In genomic region chr13:70205334-70205733, GRCm38 (mm10) we compare ENCODE assay signal across 27 mouse cellular contexts.
DNase-seq lines count a peak whose midpoint lies in the region; ATAC-seq and TF ChIP-seq lines count a peak whose summit lies in the region.
"Had no signal": no experiment of that assay in that cellular context is flagged by ENCODE, and none has a peak within 500 bp of the region (broad histone marks: within the 10 kb centered on the region; RNA-seq: fewer than 3 reads in every experiment).

No protein-coding gene starts in this region.

- no peaks in the 10 kb centered on the region for H3K36me3 ChIP-seq in forebrain, postnatal 0 days (ENCODE audit: insufficient read depth)
- H3K36me3 ChIP-seq in forebrain, embryonic 16.5 days (ENCODE audit: control insufficient read depth, insufficient read depth) = no peaks in the 10 kb centered on the region
- H3K36me3 ChIP-seq in embryonic facial prominence, embryonic 11.5 days (replicated peaks; ENCODE audit: control insufficient read depth, insufficient read depth, low read depth, low read length) = no peaks in the 10 kb centered on the region
- H3K36me3 ChIP-seq: G1E; hindbrain, embryonic 13.5 days; liver, embryonic 15.5 days; lung, embryonic 15.5 days; neural tube, embryonic 12.5 days; stomach, embryonic 15.5 days had no signal

- no peak overlapping the region; the same call in 1 of the 2 replicates for H3K27ac ChIP-seq in forebrain, postnatal 0 days (ENCODE audit: low read depth, low read length)
- no peak overlapping the region for H3K27ac ChIP-seq in forebrain, embryonic 16.5 days (ENCODE audit: low read length)
- no peak overlapping the region for H3K27ac ChIP-seq in embryonic facial prominence, embryonic 11.5 days (replicated peaks; ENCODE audit: low read depth, low read length)
- H3K27ac ChIP-seq: heart, adult 2 months; hindbrain, embryonic 13.5 days; liver, embryonic 15.5 days; lung, embryonic 15.5 days; neural tube, embryonic 12.5 days; stomach, embryonic 15.5 days had no signal

- H3K4me1 ChIP-seq in forebrain, postnatal 0 days (ENCODE audit: insufficient read depth) = peaks cover 10% of the 10 kb centered on the region; the same call in 1 of the 2 replicates
- H3K4me1 ChIP-seq in forebrain, embryonic 16.5 days (replicated peaks; ENCODE audit: control insufficient read depth, insufficient read depth, low read length) = peaks cover 2% of the 10 kb centered on the region
- no peaks in the 10 kb centered on the region for H3K4me1 ChIP-seq in embryonic facial prominence, embryonic 11.5 days (ENCODE audit: control insufficient read depth, insufficient read depth, low read length)
- H3K4me1 ChIP-seq: liver, embryonic 15.5 days; lung, embryonic 15.5 days; neural tube, embryonic 12.5 days; stomach, embryonic 15.5 days had no signal

- no peak overlapping the region for H3K4me3 ChIP-seq in forebrain, postnatal 0 days (ENCODE audit: low read depth, low read length)
- H3K4me3 ChIP-seq in forebrain, embryonic 16.5 days (replicated peaks; ENCODE audit: low read length) = no peak overlapping the region
- no peak overlapping the region for H3K4me3 ChIP-seq in embryonic facial prominence, embryonic 11.5 days (ENCODE audit: low read depth, low read length)
- H3K4me3 ChIP-seq: heart, adult 2 months; hindbrain, embryonic 13.5 days; liver, embryonic 15.5 days; lung, embryonic 15.5 days; neural tube, embryonic 12.5 days; stomach, embryonic 15.5 days had no signal

- ATAC-seq in forebrain, postnatal 0 days = peak; percentile 74; the same call in 1 of the 2 replicates
- no peak; the same call in 1 of the 2 replicates for ATAC-seq in forebrain, embryonic 16.5 days
- 0 out of 2 replicates have a peak, but pooled peaks have one; percentile 39 for ATAC-seq in embryonic facial prominence, embryonic 11.5 days (replicated peaks; ENCODE audit: insufficient number of reproducible peaks, low FRiP score, low TSS enrichment, low read depth)
- ATAC-seq: inflammation-experienced regulatory T-cells, adult 6 months had no signal

- TF ChIP-seq CTCF in forebrain, postnatal 0 days (IDR thresholded peaks at IDR 0.05; ENCODE audit: low read depth) = no peak

- H3K4me2 ChIP-seq in forebrain, postnatal 0 days (ENCODE audit: low read depth) = no peak overlapping the region
- no peak overlapping the region for H3K4me2 ChIP-seq in forebrain, embryonic 16.5 days (ENCODE audit: low read length)
- no peak overlapping the region for H3K4me2 ChIP-seq in embryonic facial prominence, embryonic 11.5 days (ENCODE audit: low read depth, low read length)
- H3K4me2 ChIP-seq: hindbrain, embryonic 13.5 days; liver, embryonic 15.5 days; lung, embryonic 15.5 days; neural tube, embryonic 12.5 days; stomach, embryonic 15.5 days had no signal

- H3K9ac ChIP-seq in forebrain, postnatal 0 days = no peak overlapping the region
- no peak overlapping the region for H3K9ac ChIP-seq in forebrain, embryonic 16.5 days (replicated peaks; ENCODE audit: low read depth, low read length)
- H3K9ac ChIP-seq in embryonic facial prominence, embryonic 11.5 days (replicated peaks; ENCODE audit: low read length) = no peak overlapping the region
- H3K9ac ChIP-seq: hindbrain, embryonic 13.5 days; liver, embryonic 15.5 days; lung, embryonic 15.5 days; neural tube, embryonic 12.5 days; stomach, embryonic 15.5 days had no signal

- no peaks in the 10 kb centered on the region for H3K27me3 ChIP-seq in forebrain, postnatal 0 days (ENCODE audit: insufficient read depth, low read length)
- no peaks in the 10 kb centered on the region for H3K27me3 ChIP-seq in forebrain, embryonic 16.5 days (replicated peaks; ENCODE audit: control insufficient read depth, insufficient read depth, low read length)
- H3K27me3 ChIP-seq in embryonic facial prominence, embryonic 11.5 days (ENCODE audit: control insufficient read depth, insufficient read depth, low read length) = no peaks in the 10 kb centered on the region
- H3K27me3 ChIP-seq: CH12.LX; hindbrain, embryonic 13.5 days; liver, embryonic 15.5 days; lung, embryonic 15.5 days; neural tube, embryonic 12.5 days; stomach, embryonic 15.5 days had no signal

- WGBS in forebrain, postnatal 0 days = 23% methylated on average over 7 of the region's 7 CpGs
- 26% methylated on average over 7 of the region's 7 CpGs for WGBS in forebrain, embryonic 16.5 days
- 36% methylated on average over 7 of the region's 7 CpGs for WGBS in embryonic facial prominence, embryonic 11.5 days

- no peaks in the 10 kb centered on the region for H3K9me3 ChIP-seq in forebrain, postnatal 0 days (ENCODE audit: low read length)
- no peaks in the 10 kb centered on the region for H3K9me3 ChIP-seq in forebrain, embryonic 16.5 days (ENCODE audit: control insufficient read depth, low read length)
- H3K9me3 ChIP-seq in embryonic facial prominence, embryonic 11.5 days (replicated peaks; ENCODE audit: control insufficient read depth, low read length) = no peaks in the 10 kb centered on the region
- H3K9me3 ChIP-seq: hindbrain, embryonic 13.5 days; liver, embryonic 15.5 days; lung, embryonic 15.5 days; neural tube, embryonic 12.5 days; stomach, embryonic 15.5 days had no signal

- DNase-seq in forebrain, postnatal 0 days = peak; percentile 45
- DNase-seq in retina, embryonic 14.5 days (ENCODE audit: low spot score) = peak; percentile 22
- no peak for DNase-seq in retina, postnatal 1 day
- DNase-seq in embryonic facial prominence, embryonic 11.5 days (ENCODE audit: low spot score) = peak; percentile 52
- DNase-seq in left cerebral cortex, adult 9 months (ENCODE audit: low spot score in 2 of 2) = no peak
- no peak for DNase-seq in thymus, postnatal 4 days
- DNase-seq: adrenal gland, postnatal 10 days; B cell, adult 2 months; cerebellum, adult 9-11 months; gastrocnemius, postnatal 25 days; heart, adult 2 months; kidney, adult 18-20 months; layer of hippocampus, adult 9-11 months; liver; lung, postnatal 36 days; right cerebral cortex, adult 18-20 months; right cerebral cortex, postnatal 4 days; thymus, postnatal 25 days had no signal

Comparison
In these comparisons a context has a peak if more than half of its experiments do, and no peak if none do; other contexts are left out.
1. DNase-seq: peak in forebrain, postnatal 0 days (single experiment), retina, embryonic 14.5 days (single experiment) and embryonic facial prominence, embryonic 11.5 days (single experiment); none in retina, postnatal 1 day (single experiment), left cerebral cortex, adult 9 months (0 of 2) and thymus, postnatal 4 days (single experiment).